8 mouse cellular contexts compared by ENCODE assay signal in the genomic region with DNA sequence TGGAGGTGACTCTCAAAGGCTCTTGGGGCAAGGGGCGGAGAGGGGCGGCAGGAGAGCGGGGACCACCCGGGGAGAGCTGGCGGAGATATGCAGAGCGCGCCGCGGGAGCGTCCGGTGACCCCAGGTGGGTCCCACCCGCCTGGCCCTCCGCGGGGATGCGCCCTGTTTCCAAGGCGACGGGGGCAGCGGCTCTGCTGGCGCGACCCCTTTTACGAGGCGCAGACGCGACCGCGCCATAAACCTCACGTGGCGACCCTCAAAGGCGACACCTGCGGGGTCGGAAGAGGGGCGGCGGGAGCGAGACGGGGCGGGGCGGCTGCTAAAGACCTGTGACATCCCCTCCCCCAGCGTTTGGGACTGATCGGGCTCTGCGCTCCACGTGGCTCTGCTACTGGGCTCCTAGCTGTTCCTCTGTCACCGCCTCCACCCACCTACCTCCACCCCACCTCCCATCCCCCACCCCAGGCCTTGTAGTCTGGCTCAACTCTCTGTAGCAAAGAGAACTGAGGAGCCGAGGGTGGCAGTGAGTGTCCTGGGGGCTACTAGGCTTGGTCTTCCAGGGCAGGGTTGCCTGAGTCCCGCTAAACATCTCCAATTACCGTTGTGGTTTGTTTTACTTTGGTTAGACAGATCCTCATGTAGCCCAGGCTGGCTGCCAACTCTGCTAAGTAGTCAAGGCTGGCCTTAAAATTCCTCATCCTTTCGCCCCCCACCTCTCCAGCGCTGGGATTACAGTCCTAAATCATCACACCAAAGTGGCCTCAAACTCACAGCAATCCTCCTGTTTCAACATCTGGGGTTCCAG. TPM values are rescaled to one million over a fixed set of nuclear protein-coding genes. Genes with fewer than 3 reads are reported as not detected.
DNase-seq lines count a peak whose midpoint lies in the region; ATAC-seq and TF ChIP-seq lines count a peak whose summit lies in the region.

No protein-coding gene starts in this region.

- H3K9me3 ChIP-seq in heart, embryonic 11.5 days (replicated peaks; ENCODE audit: control insufficient read depth, low read length): no peaks in the 10 kb centered on the region
- no peaks in the 10 kb centered on the region for H3K9me3 ChIP-seq in hindbrain, postnatal 0 days (ENCODE audit: low read length)
- no peaks in the 10 kb centered on the region for H3K9me3 ChIP-seq in midbrain, postnatal 0 days (ENCODE audit: low read length)

- ATAC-seq in heart, embryonic 11.5 days (replicated peaks; ENCODE audit: insufficient number of reproducible peaks, low FRiP score, low TSS enrichment): no peak
- ATAC-seq in hindbrain, postnatal 0 days: peak; percentile 36; the same call in 1 of the 2 replicates
- ATAC-seq in midbrain, postnatal 0 days (ENCODE audit: low FRiP score): no peak

- no peak overlapping the region for H3K27ac ChIP-seq in heart, embryonic 11.5 days (ENCODE audit: low read depth, low read length)
- no peak overlapping the region for H3K27ac ChIP-seq in hindbrain, postnatal 0 days
- no peak overlapping the region for H3K27ac ChIP-seq in midbrain, postnatal 0 days (ENCODE audit: low read depth, low read length)

- WGBS in heart, embryonic 11.5 days (ENCODE audit: insufficient replicate concordance): 2% methylated on average over 47 of the region's 47 CpGs
- WGBS in hindbrain, postnatal 0 days: 1% methylated on average over 44 of the region's 47 CpGs
- 3% methylated on average over 45 of the region's 47 CpGs for WGBS in midbrain, postnatal 0 days

- H3K27me3 ChIP-seq in heart, embryonic 11.5 days (ENCODE audit: control insufficient read depth, insufficient read depth, low read length): peaks cover 49% of the 10 kb centered on the region
- peaks cover 8% of the 10 kb centered on the region; the same call in 1 of the 2 replicates for H3K27me3 ChIP-seq in hindbrain, postnatal 0 days (ENCODE audit: insufficient read depth, low read length)
- 0 out of 2 replicates have a peak, but pooled peaks cover 5% of the 10 kb centered on the region for H3K27me3 ChIP-seq in midbrain, postnatal 0 days (ENCODE audit: insufficient read depth, low read length)

- peak overlapping the region; percentile 82 for H3K4me2 ChIP-seq in heart, embryonic 11.5 days
- H3K4me2 ChIP-seq in hindbrain, postnatal 0 days (ENCODE audit: low read depth, low read length): peak overlapping the region; percentile 61
- H3K4me2 ChIP-seq in midbrain, postnatal 0 days (ENCODE audit: low read depth, low read length, poor library complexity, severe bottlenecking): peak overlapping the region; percentile 81

- TF ChIP-seq CTCF in hindbrain, postnatal 0 days (IDR thresholded peaks at IDR 0.05; ENCODE audit: low read depth): no peak
- no peak for TF ChIP-seq CTCF in midbrain, postnatal 0 days (IDR thresholded peaks at IDR 0.05)

- no peaks in the 10 kb centered on the region for H3K36me3 ChIP-seq in heart, embryonic 11.5 days (ENCODE audit: control insufficient read depth, insufficient read depth, low read length)
- no peaks in the 10 kb centered on the region for H3K36me3 ChIP-seq in hindbrain, postnatal 0 days (ENCODE audit: insufficient read depth, low read length)
- H3K36me3 ChIP-seq in midbrain, postnatal 0 days (ENCODE audit: insufficient read depth, low read length): no peaks in the 10 kb centered on the region

- H3K4me1 ChIP-seq in heart, embryonic 11.5 days (ENCODE audit: control insufficient read depth, insufficient read depth, low read length): peaks cover 40% of the 10 kb centered on the region
- 0 out of 2 replicates have a peak, but pooled peaks cover 4% of the 10 kb centered on the region for H3K4me1 ChIP-seq in hindbrain, postnatal 0 days (ENCODE audit: insufficient read depth, low read length)
- 0 out of 2 replicates have a peak, but pooled peaks cover 9% of the 10 kb centered on the region for H3K4me1 ChIP-seq in midbrain, postnatal 0 days (ENCODE audit: insufficient read depth, low read length)

- peak overlapping the region; percentile 44 for H3K9ac ChIP-seq in heart, embryonic 11.5 days (ENCODE audit: low read depth, low read length)
- peak overlapping the region; percentile 26 for H3K9ac ChIP-seq in hindbrain, postnatal 0 days (replicated peaks; ENCODE audit: low read length)
- H3K9ac ChIP-seq in midbrain, postnatal 0 days (replicated peaks; ENCODE audit: low read length, poor library complexity, severe bottlenecking): peak overlapping the region; percentile 48

- H3K4me3 ChIP-seq in heart, embryonic 11.5 days (ENCODE audit: low read depth, low read length): peak overlapping the region; percentile 45
- peak overlapping the region; percentile 34 for H3K4me3 ChIP-seq in hindbrain, postnatal 0 days (ENCODE audit: low read length)
- H3K4me3 ChIP-seq in midbrain, postnatal 0 days (ENCODE audit: low read depth, low read length): peak overlapping the region; percentile 35

- DNase-seq in heart, adult 18-20 months: no peak
- peak; percentile 64 for DNase-seq in embryo, embryonic 10 days (ENCODE audit: low spot score)
- peak; percentile 43 for DNase-seq in hindbrain, postnatal 0 days (ENCODE audit: low spot score)
- no peak for DNase-seq in midbrain, postnatal 0 days (ENCODE audit: low spot score)
- DNase-seq in left cerebral cortex, adult 8-10 months (ENCODE audit: low spot score in 2 of 2): no peak
- DNase-seq in adrenal gland, adult 2 months: no peak
- DNase-seq in adrenal gland, adult 18-20 months (ENCODE audit: low spot score in 2 of 2): no peak

RNA-seq across cellular contexts. Expression of gene Epha2, which starts 9.3 kb away (rescaled TPM):
- polyA plus RNA-seq in heart, embryonic 11.5 days (2014; fragmentation: Nextera tagmentation; extraction: Ambion mirVana): 3.1 and 3.6 TPM in 2 replicates
- 1 to 10 TPM; 6.2 to 6.6 TPM for total RNA-seq in heart, adult 18-20 months (2021)
- 1.6 and 3.5 TPM in 2 replicates for total RNA-seq in hindbrain, postnatal 0 days (2014; rRNA removed)
- polyA plus RNA-seq in hindbrain, postnatal 0 days (2015; fragmentation: Nextera tagmentation; extraction: Ambion mirVana): 0.44 and 0.46 TPM in 2 replicates
- total RNA-seq in midbrain, postnatal 0 days (2014; rRNA removed): 3.1 and 3.2 TPM in 2 replicates
- 0.27 and 0.30 TPM in 2 replicates for polyA plus RNA-seq in midbrain, postnatal 0 days (2015; fragmentation: Nextera tagmentation; extraction: Ambion mirVana)
- 1 to 10 TPM in 3 of 4 experiments, under 1 TPM in 1; 0.98 to 1.7 (median 1.2) TPM for total RNA-seq in left cerebral cortex, adult 8-10 months (2022)
- 10 to 100 TPM; 11.7 to 19.4 TPM for total RNA-seq in adrenal gland, adult 2 months (2021)
- polyA plus RNA-seq in adrenal gland, adult 2 months (2012; rRNA removed): 18.0 and 24.1 TPM in 2 replicates
- total RNA-seq in adrenal gland, adult 18-20 months (2021): 10 to 100 TPM; 12.0 to 18.1 TPM

RNA-seq across cellular contexts. Expression of gene Arhgef19, which starts 52.5 kb away (rescaled TPM):
- 1.2 and 1.3 TPM in 2 replicates for polyA plus RNA-seq in heart, embryonic 11.5 days (2014; fragmentation: Nextera tagmentation; extraction: Ambion mirVana)
- 10 to 100 TPM; 28.3 to 31.3 TPM for total RNA-seq in heart, adult 18-20 months (2021)
- 1.2 and 2.3 TPM in 2 replicates for total RNA-seq in hindbrain, postnatal 0 days (2014; rRNA removed)
- polyA plus RNA-seq in hindbrain, postnatal 0 days (2015; fragmentation: Nextera tagmentation; extraction: Ambion mirVana): 1.2 TPM in 2 replicates
- total RNA-seq in midbrain, postnatal 0 days (2014; rRNA removed): 0.76 and 1.3 TPM in 2 replicates
- polyA plus RNA-seq in midbrain, postnatal 0 days (2015; fragmentation: Nextera tagmentation; extraction: Ambion mirVana): 1.1 and 1.3 TPM in 2 replicates
- total RNA-seq in left cerebral cortex, adult 8-10 months (2022): 10 to 100 TPM; 13.7 to 18.3 (median 15.8) TPM
- 10 to 100 TPM; 50.9 to 65.1 TPM for total RNA-seq in adrenal gland, adult 2 months (2021)
- polyA plus RNA-seq in adrenal gland, adult 2 months (2012; rRNA removed): 58.3 and 75.8 TPM in 2 replicates
- 10 to 100 TPM; 47.6 to 51.9 TPM for total RNA-seq in adrenal gland, adult 18-20 months (2021)

Comparison
In these comparisons a context has a peak if more than half of its experiments do, and no peak if none do; other contexts are left out.
1. DNase-seq: peak in embryo, embryonic 10 days (single experiment) and hindbrain, postnatal 0 days (single experiment); none in heart, adult 18-20 months (0 of 2), midbrain, postnatal 0 days (single experiment), left cerebral cortex, adult 8-10 months (0 of 2), adrenal gland, adult 2 months (single experiment) and adrenal gland, adult 18-20 months (0 of 2).
2. Peak in every context shown above with its lines, with median percentiles within 50 percentile points of each other: H3K4me2 ChIP-seq, H3K4me3 ChIP-seq and H3K9ac ChIP-seq.